Comparison of ENCODE assay signal across 26 mouse cellular contexts in genomic region chr6:85210686-85211085, GRCm38 (mm10). TPM values are rescaled to one million over a fixed set of nuclear protein-coding genes. Genes with fewer than 3 reads are reported as not detected.
DNase-seq lines count a peak whose midpoint lies in the region; ATAC-seq lines count a peak whose summit lies in the region.
"Had no signal": no experiment of that assay in that cellular context is flagged by ENCODE, and none has a peak within 500 bp of the region (broad histone marks: within the 10 kb centered on the region; RNA-seq: fewer than 3 reads in every experiment).

No protein-coding gene starts in this region.

- no peaks in the 10 kb centered on the region for H3K36me3 ChIP-seq in kidney, embryonic 14.5 days (ENCODE audit: control insufficient read depth, insufficient read depth, low read length)
- H3K36me3 ChIP-seq: embryonic facial prominence, embryonic 13.5 days; G1E; heart, embryonic 10.5 days; hindbrain, embryonic 13.5 days had no signal

- H3K9ac ChIP-seq in kidney, embryonic 14.5 days (ENCODE audit: low read depth, low read length) = no peak overlapping the region
- H3K9ac ChIP-seq: embryonic facial prominence, embryonic 13.5 days; forebrain, embryonic 12.5 days; hindbrain, embryonic 13.5 days had no signal

- intact Hi-C loops in heart, postnatal 14 days (cut with DNase I) = no loop called here
- intact Hi-C loops in left cerebral cortex, postnatal 25 days (cut with DNase I) = no loop called here

- peak; percentile 16 for DNase-seq in embryo, embryonic 10 days (ENCODE audit: low spot score)
- no peak for DNase-seq in embryo, embryonic 9.5 days (ENCODE audit: extremely low spot score)
- DNase-seq in kidney, postnatal 14 days = peak; percentile 50
- no peak for DNase-seq in heart, postnatal 14 days
- DNase-seq in left cerebral cortex, postnatal 25 days (ENCODE audit: low spot score in 2 of 2) = no peak
- DNase-seq in liver = no peak
- DNase-seq: adrenal gland, adult 8-10 months; adrenal gland, postnatal 36 days; B cell, adult 2 months; cerebellum, adult 8-10 months; cerebellum, postnatal 14 days; gastrocnemius, postnatal 10 days; heart, adult 18-20 months; heart, postnatal 10 days had no signal

- H3K27ac ChIP-seq in kidney, embryonic 14.5 days (ENCODE audit: low read depth, low read length) = no peak overlapping the region
- H3K27ac ChIP-seq: embryonic facial prominence, embryonic 13.5 days; forebrain, embryonic 12.5 days; heart, embryonic 10.5 days; hindbrain, embryonic 13.5 days had no signal

- H3K27me3 ChIP-seq in kidney, embryonic 14.5 days (ENCODE audit: control insufficient read depth, insufficient read depth, low read length) = peaks cover 4% of the 10 kb centered on the region; the same call in 1 of the 2 replicates

- H3K9me3 ChIP-seq in kidney, embryonic 14.5 days (ENCODE audit: control insufficient read depth, low read length) = no peaks in the 10 kb centered on the region
- H3K9me3 ChIP-seq: embryonic facial prominence, embryonic 13.5 days; forebrain, embryonic 12.5 days; G1E; heart, embryonic 10.5 days; hindbrain, embryonic 13.5 days had no signal

- ATAC-seq in kidney, embryonic 14.5 days (ENCODE audit: low FRiP score, low TSS enrichment) = peak; percentile 34; the same call in 1 of the 2 replicates
- ATAC-seq: CD4-positive, CD25-positive, alpha-beta regulatory T cell, adult 4 months; forebrain, embryonic 16.5 days had no signal

- WGBS in kidney, embryonic 14.5 days = 28% methylated on average over 1 of the region's 1 CpGs

- H3K4me2 ChIP-seq in kidney, embryonic 14.5 days (replicated peaks; ENCODE audit: low read depth, low read length) = no peak overlapping the region
- H3K4me2 ChIP-seq: embryonic facial prominence, embryonic 13.5 days; forebrain, embryonic 12.5 days; hindbrain, embryonic 13.5 days had no signal

- no peaks in the 10 kb centered on the region for H3K4me1 ChIP-seq in kidney, embryonic 14.5 days (ENCODE audit: control insufficient read depth, insufficient read depth, low read length)

- H3K4me3 ChIP-seq in kidney, embryonic 14.5 days (ENCODE audit: low read length) = no peak overlapping the region
- H3K4me3 ChIP-seq: embryonic facial prominence, embryonic 13.5 days; forebrain, embryonic 12.5 days; heart, embryonic 10.5 days; hindbrain, embryonic 13.5 days had no signal

RNA-seq across cellular contexts. Expression of gene Emx1, which starts 23.4 kb away (rescaled TPM):
- polyA plus RNA-seq in kidney, embryonic 14.5 days (2014; fragmentation: Nextera tagmentation; extraction: Ambion mirVana) = 7.5 and 8.5 TPM in 2 replicates
- not detected for total RNA-seq in heart, postnatal 14 days (2021)
- total RNA-seq in left cerebral cortex, postnatal 25 days (2021) = 10 to 100 TPM; 33.6 to 33.7 TPM
- total RNA-seq: adrenal gland, adult 8-10 months; adrenal gland, postnatal 36 days; common myeloid progenitor, adult 5-6 weeks; G1E; gastrocnemius, postnatal 10 days; gastrocnemius, postnatal 4 days; heart, adult 18-20 months; heart, postnatal 10 days; hematopoietic stem cell, adult 5-6 weeks had no signal
- polyA plus RNA-seq: CD4-positive, CD25-positive, alpha-beta regulatory T cell, adult 4 months; G1E; heart, embryonic 14.5 days; hindbrain, embryonic 13.5 days had no signal

Comparison
In these comparisons a context has a peak if more than half of its experiments do, and no peak if none do; other contexts are left out.
1. DNase-seq: peak in embryo, embryonic 10 days (single experiment) and kidney, postnatal 14 days (single experiment); none in embryo, embryonic 9.5 days (single experiment), heart, postnatal 14 days (0 of 2), left cerebral cortex, postnatal 25 days (0 of 2) and liver (single experiment).
2. RNA of gene Emx1, which starts 23.4 kb away (total RNA-seq): 33.6 to 33.7 TPM in left cerebral cortex, postnatal 25 days; not detected in heart, postnatal 14 days; every median in the first group is over 10 times any median in the second.